Comparison of ENCODE assay signal across 8 mouse cellular contexts in genomic region chr8:90348178-90348925, GRCm38 (mm10). TPM values are rescaled to one million over a fixed set of nuclear protein-coding genes. Genes with fewer than 3 reads are reported as not detected.
DNase-seq lines count a peak whose midpoint lies in the region; ATAC-seq and TF ChIP-seq lines count a peak whose summit lies in the region.

Gene Tox3 (minus strand): TSS chr8:90348343.

- H3K4me3 ChIP-seq in ES-Bruce4 (ENCODE audit: low read depth, low read length): peak within 1 kb of the TSS; percentile 84
- H3K4me3 ChIP-seq in forebrain, embryonic 13.5 days: peak within 1 kb of the TSS; percentile 87
- peak within 1 kb of the TSS; percentile 82 for H3K4me3 ChIP-seq in hindbrain, embryonic 14.5 days (replicated peaks; ENCODE audit: low read length)
- peak within 1 kb of the TSS; percentile 42 for H3K4me3 ChIP-seq in megakaryocyte, embryonic 14.5 days (replicated peaks)
- peak within 1 kb of the TSS; percentile 76 for H3K4me3 ChIP-seq in stomach, postnatal 0 days (ENCODE audit: low read depth, low read length)

- no peaks in the 10 kb centered on the region for H3K4me1 ChIP-seq in ES-Bruce4 (ENCODE audit: control insufficient read depth, insufficient read depth, low read length)
- peaks cover 45% of the 10 kb centered on the region for H3K4me1 ChIP-seq in forebrain, embryonic 13.5 days
- peaks cover 24% of the 10 kb centered on the region for H3K4me1 ChIP-seq in hindbrain, embryonic 14.5 days (replicated peaks; ENCODE audit: control insufficient read depth, insufficient read depth, low read length)
- H3K4me1 ChIP-seq in megakaryocyte, embryonic 14.5 days: no peaks in the 10 kb centered on the region
- no peaks in the 10 kb centered on the region; the same call in 1 of the 2 replicates for H3K4me1 ChIP-seq in stomach, postnatal 0 days (replicated peaks; ENCODE audit: control insufficient read depth, insufficient read depth)

- no peak for TF ChIP-seq EP300 in ES-Bruce4 (IDR thresholded peaks at IDR 0.05; ENCODE audit: insufficient read depth, low read depth, low read length)
- no peak for TF ChIP-seq EP300 in stomach, postnatal 0 days (optimal IDR thresholded peaks at IDR 0.05)

- TF ChIP-seq POLR2A in ES-Bruce4 (IDR thresholded peaks at IDR 0.05; ENCODE audit: insufficient read depth, low read length): no peak

- H3K9ac ChIP-seq in ES-Bruce4 (ENCODE audit: low read depth, poor library complexity, severe bottlenecking): peak within 1 kb of the TSS; percentile 96
- peak within 1 kb of the TSS; percentile 98 for H3K9ac ChIP-seq in forebrain, embryonic 13.5 days
- H3K9ac ChIP-seq in hindbrain, embryonic 14.5 days: peak within 1 kb of the TSS; percentile 97
- H3K9ac ChIP-seq in stomach, postnatal 0 days (ENCODE audit: low read length): peak within 1 kb of the TSS; percentile 75

- intact Hi-C loops in left cerebral cortex, postnatal 36 days (cut with DNase I): loop anchor here (5.0 to 10.0 kb wide), 6 partner anchors 106 to 494 kb away; no protein-coding TSS in a partner anchor

- H3K4me2 ChIP-seq in forebrain, embryonic 13.5 days: peak within 1 kb of the TSS; percentile 81
- H3K4me2 ChIP-seq in hindbrain, embryonic 14.5 days (replicated peaks): peak within 1 kb of the TSS; percentile 84
- peak within 1 kb of the TSS; percentile 91 for H3K4me2 ChIP-seq in stomach, postnatal 0 days (replicated peaks; ENCODE audit: low read depth)

- no peaks in the 10 kb centered on the region for H3K36me3 ChIP-seq in ES-Bruce4 (ENCODE audit: control insufficient read depth, insufficient read depth, low read length, poor library complexity, severe bottlenecking)
- no peaks in the 10 kb centered on the region for H3K36me3 ChIP-seq in forebrain, embryonic 13.5 days (ENCODE audit: poor library complexity, severe bottlenecking)
- no peaks in the 10 kb centered on the region for H3K36me3 ChIP-seq in hindbrain, embryonic 14.5 days (replicated peaks; ENCODE audit: control insufficient read depth, insufficient read depth)
- H3K36me3 ChIP-seq in megakaryocyte, embryonic 14.5 days (replicated peaks; ENCODE audit: low read length): no peaks in the 10 kb centered on the region
- no peaks in the 10 kb centered on the region for H3K36me3 ChIP-seq in stomach, postnatal 0 days (ENCODE audit: control insufficient read depth, insufficient read depth, low read length)

- H3K27ac ChIP-seq in ES-Bruce4 (ENCODE audit: insufficient read depth, low read length): peak within 1 kb of the TSS; percentile 54
- H3K27ac ChIP-seq in forebrain, embryonic 13.5 days: peak within 1 kb of the TSS; percentile 98
- H3K27ac ChIP-seq in hindbrain, embryonic 14.5 days: peak within 1 kb of the TSS; percentile 95
- H3K27ac ChIP-seq in stomach, postnatal 0 days (replicated peaks): peak within 1 kb of the TSS; percentile 88

- no peaks in the 10 kb centered on the region for H3K9me3 ChIP-seq in ES-Bruce4 (replicated peaks; ENCODE audit: control insufficient read depth, insufficient read depth, low read length, poor library complexity, severe bottlenecking)
- H3K9me3 ChIP-seq in forebrain, embryonic 13.5 days (replicated peaks): no peaks in the 10 kb centered on the region
- H3K9me3 ChIP-seq in hindbrain, embryonic 14.5 days (ENCODE audit: control insufficient read depth, low read length): no peaks in the 10 kb centered on the region
- H3K9me3 ChIP-seq in megakaryocyte, embryonic 14.5 days: no peaks in the 10 kb centered on the region
- no peaks in the 10 kb centered on the region for H3K9me3 ChIP-seq in stomach, postnatal 0 days (ENCODE audit: control insufficient read depth, low read length)

- ATAC-seq in forebrain, embryonic 13.5 days: peak; percentile 68
- ATAC-seq in hindbrain, embryonic 14.5 days (ENCODE audit: low FRiP score): peak; percentile 72
- peak; percentile 65 for ATAC-seq in stomach, postnatal 0 days (ENCODE audit: low FRiP score, low TSS enrichment)

- H3K27me3 ChIP-seq in ES-Bruce4 (ENCODE audit: control insufficient read depth, insufficient read depth, low read length, poor library complexity, severe bottlenecking): peaks cover 18% of the 10 kb centered on the region
- no peaks in the 10 kb centered on the region for H3K27me3 ChIP-seq in forebrain, embryonic 13.5 days
- H3K27me3 ChIP-seq in hindbrain, embryonic 14.5 days (ENCODE audit: control insufficient read depth, insufficient read depth, low read length): no peaks in the 10 kb centered on the region
- H3K27me3 ChIP-seq in megakaryocyte, embryonic 14.5 days (replicated peaks): peaks cover 43% of the 10 kb centered on the region
- no peaks in the 10 kb centered on the region for H3K27me3 ChIP-seq in stomach, postnatal 0 days (ENCODE audit: control insufficient read depth, insufficient read depth, low read length)

- TF ChIP-seq CTCF in ES-Bruce4 (IDR thresholded peaks at IDR 0.05; ENCODE audit: low read depth, low read length): no peak
- TF ChIP-seq CTCF in stomach, postnatal 0 days (IDR thresholded peaks at IDR 0.05; ENCODE audit: low read depth): no peak

- DNase-seq in T-cell, adult 2 months (ENCODE audit: low spot score): peak; percentile 8
- peak; percentile 53 for DNase-seq in hindbrain, embryonic 14.5 days (ENCODE audit: low spot score)
- DNase-seq in left cerebral cortex, postnatal 36 days (ENCODE audit: low spot score in 2 of 2): peak; percentile 26 to 36
- peak; percentile 79 for DNase-seq in stomach, postnatal 0 days (ENCODE audit: low spot score)
- DNase-seq in spleen, postnatal 14 days (ENCODE audit: low spot score in 2 of 2): no peak

- 3% methylated on average over 34 of the region's 89 CpGs for WGBS in forebrain, embryonic 13.5 days
- 1% methylated on average over 43 of the region's 89 CpGs for WGBS in hindbrain, embryonic 14.5 days
- 6% methylated on average over 16 of the region's 89 CpGs for WGBS in stomach, postnatal 0 days

RNA-seq across cellular contexts. Expression of gene Tox3, which starts in this region (rescaled TPM):
- polyA plus RNA-seq in ES-Bruce4 (2011; ENCODE audit: insufficient read depth, insufficient read length, low read depth, missing spikeins): 4.6 and 5.7 TPM in 2 replicates
- 25.8 and 27.6 TPM in 2 replicates for polyA plus RNA-seq in forebrain, embryonic 13.5 days (2015; fragmentation: Nextera tagmentation; extraction: Ambion mirVana)
- 28.0 and 28.4 TPM in 2 replicates for polyA plus RNA-seq in hindbrain, embryonic 14.5 days (2014; fragmentation: Nextera tagmentation; extraction: Ambion mirVana)
- 10 to 100 TPM; 19.8 to 24.6 TPM for total RNA-seq in left cerebral cortex, postnatal 36 days (2021)
- polyA plus RNA-seq in megakaryocyte, embryonic 14.5 days (2012; ENCODE audit: insufficient read depth, low replicate concordance): 0.02 TPM in 1 of 2 replicates, not detected in the other
- polyA plus RNA-seq in stomach, postnatal 0 days (2015; fragmentation: Nextera tagmentation; extraction: Ambion mirVana): 5.4 and 7.2 TPM in 2 replicates

Comparison
In these comparisons a context has a peak if more than half of its experiments do, and no peak if none do; other contexts are left out.
1. DNase-seq: peak in T-cell, adult 2 months (single experiment), hindbrain, embryonic 14.5 days (single experiment), left cerebral cortex, postnatal 36 days (2 of 2) and stomach, postnatal 0 days (single experiment); none in spleen, postnatal 14 days (0 of 2).
2. Peak in every context shown above with its lines, with median percentiles within 50 percentile points of each other: H3K27ac ChIP-seq, H3K4me3 ChIP-seq, H3K9ac ChIP-seq, ATAC-seq and H3K4me2 ChIP-seq.